Mouse (Mus musculus): Measurements from ENCODE around the gene Shkbp1.

DNA sequence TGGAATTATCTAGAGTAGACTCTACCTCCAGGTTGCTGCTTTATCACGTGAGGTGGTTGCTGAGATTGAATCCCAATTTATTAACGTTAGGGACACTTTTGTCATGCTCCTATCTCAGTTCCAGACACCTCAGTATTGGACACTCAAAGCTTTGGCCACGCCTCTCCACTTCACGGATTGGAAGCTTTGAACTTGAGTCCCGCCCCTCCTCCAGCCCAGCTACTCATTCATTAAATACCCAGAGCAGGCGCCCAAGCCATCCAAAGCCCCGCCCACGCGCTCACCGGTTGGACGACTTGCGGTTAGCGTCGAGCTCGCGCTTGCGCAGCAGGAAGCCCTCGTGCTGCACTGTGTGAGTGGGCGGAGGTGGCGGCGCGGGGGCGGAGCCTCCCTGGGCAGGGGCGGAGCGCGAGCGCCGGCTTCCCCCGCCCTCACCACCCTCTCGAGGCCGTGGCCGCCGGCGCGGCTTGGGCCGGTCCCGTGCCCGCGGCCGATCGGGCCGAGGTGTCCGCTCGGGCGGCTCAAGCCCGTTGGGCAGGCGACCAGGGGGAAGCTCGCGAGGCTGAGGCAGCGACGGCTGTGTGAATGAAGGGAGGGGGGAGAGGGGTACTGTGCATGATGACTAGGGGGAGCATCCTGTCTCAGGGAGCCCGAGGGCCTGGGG, 5.6 kb upstream of the Shkbp1 start:
- TF ChIP-seq POLR2A (IDR thresholded peaks at IDR 0.05; ENCODE audit: borderline replicate concordance, insufficient read depth, low read length), result no peak
- TF ChIP-seq CTCF (IDR thresholded peaks at IDR 0.05; ENCODE audit: borderline replicate concordance, insufficient read depth, low read depth, low read length), result no peak

All from cerebellum, adult 2 months (tissue).